Mouse (Mus musculus) layer of hippocampus, postnatal 36 days (tissue): ENCODE measurements around the gene Mlana. TPM values are rescaled to one million over a fixed set of nuclear protein-coding genes. Genes with fewer than 3 reads are reported as not detected.

Experiments
- total RNA-seq, 2 experiments: library from RNA; stranded (reverse); gene quantifications; 2 replicates each; pipeline ENCODE4 v1.2.3; 2021

The Mlana gene
- total RNA-seq, 2 experiments from 2014 or later: 0.40 TPM; not detected in 1

Other genes starting within 250 kb of the Mlana start
- 10 to 100 TPM; 45.8 to 48.4 TPM for gene Ric1, start 175.5 kb upstream of the Mlana start, total RNA-seq
- 10 to 100 TPM; 53.5 to 61.2 TPM for gene Ermp1, start 49.4 kb upstream of the Mlana start, total RNA-seq
- gene 9930021J03Rik, start 108.2 kb downstream of the Mlana start, total RNA-seq: 10 to 100 TPM; 38.4 to 39.7 TPM
- 10 to 100 TPM; 37.4 to 39.2 TPM for gene Ranbp6, start 115.2 kb downstream of the Mlana start, total RNA-seq
- 10 to 100 TPM; 31.9 to 34.2 TPM for gene Il33, start 227.3 kb downstream of the Mlana start, total RNA-seq